Mouse (Mus musculus): ENCODE measurements around the gene Pusl1. TPM values are rescaled to one million over a fixed set of nuclear protein-coding genes. Genes with fewer than 3 reads are reported as not detected.

Gene Pusl1
- polyA plus RNA-seq, 2 experiments: 12.9 to 16.8 TPM

GRCm38 (mm10) chr4:155894311-155894881 is 2.8 kb upstream of the Pusl1 start:
- ATAC-seq (ENCODE audit: insufficient read depth): peak; percentile 40; the same call in 1 of the 2 replicates
- H3K4me3 ChIP-seq (ENCODE audit: insufficient read depth in 1 of 2, low read depth in 2 of 2, low read length in 2 of 2): peak overlapping the region; percentile 71 to 90

GRCm38 (mm10) chr4:155893212-155893690 is 1.7 kb upstream of the Pusl1 start:
- Histone ChIP-seq H3K4me1 (replicated peaks; ENCODE audit: control insufficient read depth in 2 of 2, insufficient read depth in 2 of 2, low read length in 1 of 2) (peaks cover 16 to 32% of the 10 kb centered on the region in 2 experiments), H3K27ac (peak overlapping the region; percentile 19; the same call in 1 of the 2 replicates), H3K4me2 (ENCODE audit: low read depth) (peak overlapping the region; percentile 91), H3K36me3 (replicated peaks; ENCODE audit: control insufficient read depth, insufficient read depth, low read depth) (peaks cover 16% of the 10 kb centered on the region), H3K4me3 (ENCODE audit: insufficient read depth in 1 of 2, low read depth in 2 of 2, low read length in 2 of 2) (peak overlapping the region; percentile 71 to 90), H3K9ac (replicated peaks) (peak overlapping the region; percentile 95), H3K27me3 (ENCODE audit: control insufficient read depth, insufficient read depth, low read length) (no peaks in the 10 kb centered on the region), H3K9me3 (ENCODE audit: control insufficient read depth, low read length) (no peaks in the 10 kb centered on the region)
- TF ChIP-seq CTCF (IDR thresholded peaks at IDR 0.05; ENCODE audit: low read depth): no peak
- no peak for TF ChIP-seq EP300 (IDR thresholded peaks at IDR 0.05; ENCODE audit: low read depth)
- ATAC-seq (ENCODE audit: insufficient read depth): no peak
- no peak for DNase-seq (ENCODE audit: low read depth in 3 of 3, low spot score in 3 of 3)
- 65% methylated on average over 8 of the region's 8 CpGs for WGBS (ENCODE audit: insufficient replicate concordance)

More at GRCm38 (mm10) chr4:155894311-155894881, 2.8 kb upstream of the Pusl1 start:
- Histone ChIP-seq H3K36me3 (replicated peaks; ENCODE audit: control insufficient read depth, insufficient read depth, low read depth) (peaks cover 5% of the 10 kb centered on the region), H3K4me1 (replicated peaks; ENCODE audit: control insufficient read depth in 2 of 2, insufficient read depth in 2 of 2, low read length in 1 of 2) (peaks cover 16 to 32% of the 10 kb centered on the region in 2 experiments), H3K9me3 (ENCODE audit: control insufficient read depth, low read length) (no peaks in the 10 kb centered on the region), H3K4me2 (ENCODE audit: low read depth) (peak overlapping the region; percentile 91), H3K27ac (peak overlapping the region; percentile 19), H3K27me3 (ENCODE audit: control insufficient read depth, insufficient read depth, low read length) (no peaks in the 10 kb centered on the region), H3K9ac (replicated peaks) (peak overlapping the region; percentile 55; the same call in 1 of the 2 replicates)
- 4% methylated on average over 8 of the region's 8 CpGs for WGBS (ENCODE audit: insufficient replicate concordance)
- TF ChIP-seq CTCF (IDR thresholded peaks at IDR 0.05; ENCODE audit: low read depth) (no peak), EP300 (IDR thresholded peaks at IDR 0.05; ENCODE audit: low read depth) (no peak)
- DNase-seq (ENCODE audit: low read depth in 3 of 3, low spot score in 3 of 3): peak in 2 of 3 experiments; percentile 53 to 54

GRCm38 (mm10) chr4:155892438-155893211 is 1.0 kb upstream of the Pusl1 start:
- peaks cover 16 to 32% of the 10 kb centered on the region in 2 experiments for H3K4me1 ChIP-seq (replicated peaks; ENCODE audit: control insufficient read depth in 2 of 2, insufficient read depth in 2 of 2, low read length in 1 of 2)
- peak in 1 of 3 experiments; percentile 26 for DNase-seq (ENCODE audit: low read depth in 3 of 3, low spot score in 3 of 3)
- peak; percentile 36 for ATAC-seq (ENCODE audit: insufficient read depth)
- H3K27me3 ChIP-seq (ENCODE audit: control insufficient read depth, insufficient read depth, low read length): no peaks in the 10 kb centered on the region
- peak overlapping the region; percentile 91 for H3K4me2 ChIP-seq (ENCODE audit: low read depth)
- H3K4me3 ChIP-seq (ENCODE audit: insufficient read depth in 1 of 2, low read depth in 2 of 2, low read length in 2 of 2): peak overlapping the region; percentile 71 to 90
- peak overlapping the region; percentile 95 for H3K9ac ChIP-seq (replicated peaks)
- H3K36me3 ChIP-seq (replicated peaks; ENCODE audit: control insufficient read depth, insufficient read depth, low read depth): peaks cover 19% of the 10 kb centered on the region
- WGBS (ENCODE audit: insufficient replicate concordance): 5% methylated on average over 37 of the region's 37 CpGs
- H3K9me3 ChIP-seq (ENCODE audit: control insufficient read depth, low read length): no peaks in the 10 kb centered on the region
- no peak for TF ChIP-seq CTCF (IDR thresholded peaks at IDR 0.05; ENCODE audit: low read depth)
- no peak for TF ChIP-seq EP300 (IDR thresholded peaks at IDR 0.05; ENCODE audit: low read depth)
- H3K27ac ChIP-seq: peak overlapping the region; percentile 14; the same call in 1 of the 2 replicates

GRCm38 (mm10) chr4:155892017-155892416 is 436 bp upstream of the Pusl1 start:
- peak; percentile 70 to 72 (median 70) for DNase-seq (ENCODE audit: low read depth in 3 of 3, low spot score in 3 of 3)
- Histone ChIP-seq H3K4me2 (ENCODE audit: low read depth) (peak overlapping the region; percentile 91), H3K36me3 (replicated peaks; ENCODE audit: control insufficient read depth, insufficient read depth, low read depth) (peaks cover 23% of the 10 kb centered on the region), H3K9me3 (ENCODE audit: control insufficient read depth, low read length) (no peaks in the 10 kb centered on the region), H3K27ac (peak overlapping the region; percentile 92), H3K4me1 (replicated peaks; ENCODE audit: control insufficient read depth in 2 of 2, insufficient read depth in 2 of 2, low read length in 1 of 2) (peaks cover 16 to 32% of the 10 kb centered on the region in 2 experiments), H3K9ac (replicated peaks) (peak overlapping the region; percentile 95), H3K27me3 (ENCODE audit: control insufficient read depth, insufficient read depth, low read length) (no peaks in the 10 kb centered on the region), H3K4me3 (ENCODE audit: insufficient read depth in 1 of 2, low read depth in 2 of 2, low read length in 2 of 2) (peak overlapping the region; percentile 71 to 90)
- under 1% methylated on average over 52 of the region's 56 CpGs for WGBS (ENCODE audit: insufficient replicate concordance)
- TF ChIP-seq CTCF (IDR thresholded peaks at IDR 0.05; ENCODE audit: low read depth) (peak; percentile 62), EP300 (IDR thresholded peaks at IDR 0.05; ENCODE audit: low read depth) (no peak)
- peak; percentile 90 for ATAC-seq (ENCODE audit: insufficient read depth)
